8 mouse cellular contexts compared by ENCODE assay signal in genomic region chrX:10716917-10717763, GRCm38 (mm10). TPM values are rescaled to one million over a fixed set of nuclear protein-coding genes. Genes with fewer than 3 reads are reported as not detected.
DNase-seq lines count a peak whose midpoint lies in the region; ATAC-seq lines count a peak whose summit lies in the region.

No protein-coding gene starts in this region.

- WGBS in hindbrain, embryonic 15.5 days, result 17% methylated on average over 49 of the region's 50 CpGs

- peak overlapping the region; percentile 81 for H3K27ac ChIP-seq in hindbrain, embryonic 15.5 days (replicated peaks)

- H3K9ac ChIP-seq in hindbrain, embryonic 15.5 days, result peak overlapping the region; percentile 67

- peak; percentile 93 for ATAC-seq in hindbrain, embryonic 15.5 days (ENCODE audit: low FRiP score, low read depth)

- H3K9me3 ChIP-seq in hindbrain, embryonic 15.5 days, result no peaks in the 10 kb centered on the region

- H3K4me2 ChIP-seq in hindbrain, embryonic 15.5 days, result peak overlapping the region; percentile 62

- peak overlapping the region; percentile 59 for H3K4me3 ChIP-seq in hindbrain, embryonic 15.5 days

- DNase-seq in NIH3T3 (ENCODE audit: low read depth), result peak; percentile 86
- peak; percentile 85 to 86 for DNase-seq in cerebellum, postnatal 14 days
- DNase-seq in frontal cortex, postnatal 36 days (ENCODE audit: low spot score in 2 of 2), result peak; percentile 71 to 76
- DNase-seq in left cerebral cortex, adult 18-20 months (ENCODE audit: low spot score in 2 of 2), result peak; percentile 70 to 75
- peak; percentile 91 to 96 for DNase-seq in lung, postnatal 4 days
- DNase-seq in retina, postnatal 1 day, result peak; percentile 88
- DNase-seq in urinary bladder, adult 18-20 months (ENCODE audit: low spot score in 2 of 2), result peak; percentile 82 to 90

- no peaks in the 10 kb centered on the region for H3K27me3 ChIP-seq in hindbrain, embryonic 15.5 days

- peaks cover 9% of the 10 kb centered on the region; the same call in 1 of the 2 replicates for H3K4me1 ChIP-seq in hindbrain, embryonic 15.5 days (replicated peaks)

- no peaks in the 10 kb centered on the region for H3K36me3 ChIP-seq in hindbrain, embryonic 15.5 days

RNA-seq across cellular contexts. Expression of gene Mid1ip1, which starts 2.3 kb away (rescaled TPM):
- polyA plus RNA-seq in hindbrain, embryonic 15.5 days (2015; fragmentation: Nextera tagmentation; extraction: Ambion mirVana), result 118 and 122 TPM in 2 replicates
- total RNA-seq in left cerebral cortex, adult 18-20 months (2021), result 100 to 1,000 TPM; 108 to 113 TPM

Comparison
In these comparisons a context has a peak if more than half of its experiments do, and no peak if none do; other contexts are left out.
1. Peak in every context shown above with its lines: DNase-seq, ATAC-seq, H3K4me3 ChIP-seq and H3K27ac ChIP-seq.